Mouse (Mus musculus): ENCODE measurements at regions not wholly inside any gene's neighbourhood (a gene's known extent, or its start where the extent isn't known, plus 50 kb on each side); places are given as distances from the start of the nearest gene placed in this dataset.

GRCm38 (mm10) chr7:37337616-37338015 is 435.8 kb downstream of the Zfp536 start:
- no peak for DNase-seq (ENCODE audit: low read depth)

DNA sequence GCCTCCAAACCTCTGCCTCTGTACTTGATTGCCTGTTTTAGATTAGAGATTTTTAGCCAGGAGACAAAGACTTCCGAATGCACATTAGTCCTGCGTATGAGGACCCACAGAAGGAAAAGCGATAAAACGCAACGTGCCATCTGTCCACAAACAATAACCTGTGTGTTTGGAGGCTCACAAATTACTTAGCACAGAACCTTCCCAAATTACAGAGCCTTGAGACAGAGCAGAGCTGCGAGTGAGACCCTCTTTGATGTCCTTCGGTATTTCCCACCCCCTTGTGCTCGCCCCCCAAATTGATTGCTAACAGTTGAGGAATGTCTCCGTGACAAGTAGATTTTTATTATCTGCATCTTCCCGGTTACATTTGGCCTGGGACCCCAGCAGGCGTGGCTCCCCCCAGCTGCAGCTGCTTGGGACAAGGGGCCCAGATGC is 435.4 kb downstream of the Zfp536 start:
- no peak for DNase-seq (ENCODE audit: low read depth)

DNA sequence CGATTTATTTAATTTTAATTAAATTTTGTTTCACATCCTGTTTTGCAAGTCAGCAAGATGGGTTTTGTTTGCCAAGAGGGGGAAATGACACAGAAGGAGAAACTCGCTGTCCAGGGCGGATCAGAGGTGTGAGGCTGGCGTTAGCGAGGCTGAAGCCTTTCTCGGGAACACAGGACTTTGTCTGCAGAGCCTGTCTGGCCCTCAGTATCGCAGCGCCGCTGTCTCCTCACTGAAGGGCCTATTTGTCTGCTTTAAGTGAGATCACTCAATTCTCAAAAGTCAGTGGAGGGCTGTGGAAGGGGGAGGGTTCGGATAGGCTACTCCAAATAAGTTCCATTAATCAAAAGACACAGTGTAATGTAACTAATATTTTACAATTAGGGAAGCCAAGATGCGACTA is 430.8 kb downstream of the Zfp536 start:
- DNase-seq (ENCODE audit: low read depth) = no peak

- DNase-seq (ENCODE audit: low read depth) = no peak
Observed at GRCm38 (mm10) chr7:37343021-37343593, 430.3 kb downstream of the Zfp536 start.

GRCm38 (mm10) chr7:37343691-37344233 is 429.7 kb downstream of the Zfp536 start:
- no peak for DNase-seq (ENCODE audit: low read depth)

GRCm38 (mm10) chr7:37346041-37346440 is 427.4 kb downstream of the Zfp536 start:
- DNase-seq (ENCODE audit: low read depth) = peak; percentile 41

DNA sequence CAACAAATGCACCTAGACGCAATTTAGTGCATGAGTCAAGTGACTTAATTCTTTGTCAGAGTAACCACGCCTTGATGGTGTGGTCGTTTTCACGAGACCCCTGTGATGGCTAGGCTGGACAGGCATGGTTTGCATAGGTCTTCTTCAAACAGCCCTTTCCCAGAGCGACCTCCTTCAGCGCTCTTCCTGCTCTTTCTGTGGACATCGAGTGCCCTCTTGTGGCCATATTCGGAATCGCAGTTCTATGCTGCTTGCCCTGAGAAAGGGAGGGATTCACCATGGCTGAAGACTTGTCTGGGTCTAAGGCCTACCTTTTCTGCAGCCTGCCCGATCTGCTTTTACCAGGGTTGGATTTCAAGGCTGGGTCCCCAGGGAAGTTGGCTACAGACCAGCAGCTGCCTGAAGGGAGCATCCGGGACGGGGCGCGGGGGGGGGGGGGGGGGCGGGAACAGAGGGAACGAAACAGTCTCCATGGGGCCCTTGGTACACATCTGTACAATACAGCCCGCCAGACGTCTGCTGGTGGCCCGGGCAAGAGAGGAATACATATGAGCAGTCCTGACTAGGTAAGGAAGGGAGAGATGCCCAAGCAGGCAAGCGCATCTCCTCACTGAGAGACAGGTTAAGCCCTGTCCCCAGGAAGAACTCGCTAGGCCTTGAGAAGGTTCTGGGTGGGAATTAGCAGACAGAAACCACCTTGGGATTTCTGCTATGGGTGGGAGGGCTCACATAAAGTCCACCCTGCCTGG is 415.6 kb downstream of the Zfp536 start:
- DNase-seq (ENCODE audit: low read depth) = peak; percentile 77

DNA sequence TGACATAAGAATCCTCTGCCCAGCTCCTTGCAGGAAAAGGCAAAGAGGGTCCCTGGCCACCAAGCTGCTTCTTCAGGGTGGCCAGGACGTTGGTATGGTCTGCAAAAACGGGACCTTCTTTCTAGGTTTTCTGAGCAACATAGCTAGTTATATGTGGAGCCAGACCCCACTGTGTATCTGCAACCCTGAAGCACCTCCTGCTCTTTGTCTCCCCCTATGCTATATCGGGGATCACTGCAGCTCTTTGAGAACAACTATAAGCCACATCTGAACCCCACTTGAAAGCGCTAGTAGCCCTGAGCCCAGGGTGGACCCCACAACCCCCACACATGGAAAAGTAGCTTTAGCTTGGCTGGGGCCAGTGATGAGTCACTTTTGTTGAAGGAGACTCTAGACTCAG is 414.9 kb downstream of the Zfp536 start:
- no peak for DNase-seq (ENCODE audit: low read depth)

DNA sequence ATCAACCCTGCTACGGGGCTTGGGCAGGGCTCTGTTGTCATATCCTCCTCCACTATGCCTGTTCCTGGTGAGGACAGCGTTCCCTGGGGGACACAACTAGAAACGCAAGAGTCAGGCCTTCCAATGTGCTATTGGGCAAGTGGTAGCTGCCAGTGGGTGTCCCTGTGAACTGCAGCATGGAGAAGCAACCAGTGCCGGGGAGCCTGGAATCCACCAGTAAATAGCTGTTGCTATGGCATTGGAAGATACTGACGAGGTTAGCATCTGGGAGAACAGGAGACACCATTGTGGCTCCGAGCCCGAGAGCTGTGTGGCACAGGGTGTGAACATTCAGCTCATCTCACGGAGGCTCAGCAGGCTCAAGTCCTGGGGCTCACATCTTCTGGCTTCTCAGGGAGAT is 414.0 kb downstream of the Zfp536 start:
- no peak for DNase-seq (ENCODE audit: low read depth)

DNA sequence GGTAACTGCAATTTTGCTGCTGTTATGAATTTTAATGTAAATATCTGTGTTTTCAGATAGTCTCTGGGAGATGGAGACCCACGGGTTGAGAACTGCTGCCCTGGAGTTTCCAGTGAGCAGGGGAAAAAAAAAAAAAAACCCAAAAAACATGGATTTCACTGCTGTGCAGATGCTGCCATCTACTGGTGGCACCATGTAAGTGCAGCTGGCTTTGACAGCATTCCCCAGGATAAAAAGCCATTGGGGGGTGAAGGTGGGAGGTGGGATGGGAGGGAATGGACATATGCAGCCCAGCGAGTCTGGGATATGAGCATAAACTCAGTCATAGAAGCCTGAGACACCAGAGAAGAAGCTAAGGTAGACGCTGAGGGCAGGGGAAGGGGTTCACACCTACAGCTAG is 413.3 kb downstream of the Zfp536 start:
- no peak for DNase-seq (ENCODE audit: low read depth)

DNA sequence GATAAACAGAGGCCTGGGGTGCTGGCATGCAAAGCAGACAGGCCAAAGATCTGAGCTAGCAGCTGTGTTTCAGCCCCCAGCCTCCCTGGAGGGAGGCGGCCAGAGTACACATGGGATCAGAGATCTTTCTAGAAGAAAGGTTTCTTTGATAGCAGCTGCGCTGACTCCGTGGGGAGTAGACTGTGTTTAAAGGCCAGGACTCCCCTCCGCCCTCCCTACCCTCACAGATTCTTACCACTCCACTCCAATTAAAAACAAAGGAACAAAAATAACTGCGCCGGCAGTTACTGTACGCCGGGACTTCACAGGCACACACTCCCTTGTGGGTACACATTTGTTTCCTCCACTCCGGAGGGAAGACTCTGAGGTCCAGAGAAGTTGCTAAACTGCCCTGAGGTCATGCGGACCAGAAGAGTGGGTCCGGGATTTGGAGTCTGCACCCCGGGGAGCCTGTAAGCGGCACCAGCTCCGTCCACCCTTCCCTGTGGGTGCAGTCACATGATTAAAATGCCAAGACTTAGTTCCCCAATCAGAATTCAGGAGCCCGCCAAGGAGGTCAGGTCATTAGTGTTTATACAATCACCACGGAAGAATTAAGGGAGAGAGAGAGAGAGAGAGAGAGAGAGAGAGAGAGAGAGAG is 411.5 kb downstream of the Zfp536 start:
- DNase-seq (ENCODE audit: low read depth) = no peak

DNA sequence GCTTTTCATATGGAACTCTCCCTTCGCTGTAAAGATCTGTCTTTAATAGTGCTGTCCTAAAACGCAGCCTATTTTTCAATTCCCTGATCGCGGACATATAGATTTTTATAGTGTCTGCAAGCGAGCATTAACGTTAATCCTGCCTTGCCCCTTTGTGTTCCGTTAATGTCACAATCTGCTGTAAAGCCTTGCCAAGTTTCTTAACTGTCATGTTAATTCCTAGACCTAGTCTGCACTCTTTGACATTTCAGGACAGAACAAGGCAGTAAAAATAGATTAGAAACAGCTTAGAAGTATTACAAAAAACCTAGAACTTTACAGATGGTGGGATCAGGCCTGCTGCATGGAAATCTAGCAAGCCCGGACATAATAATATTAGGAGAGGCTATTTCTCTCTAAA is 410.6 kb downstream of the Zfp536 start:
- DNase-seq (ENCODE audit: low read depth) = no peak

- DNase-seq (ENCODE audit: low read depth) = no peak
Observed at GRCm38 (mm10) chr7:37363629-37364175, 409.7 kb downstream of the Zfp536 start.

DNA sequence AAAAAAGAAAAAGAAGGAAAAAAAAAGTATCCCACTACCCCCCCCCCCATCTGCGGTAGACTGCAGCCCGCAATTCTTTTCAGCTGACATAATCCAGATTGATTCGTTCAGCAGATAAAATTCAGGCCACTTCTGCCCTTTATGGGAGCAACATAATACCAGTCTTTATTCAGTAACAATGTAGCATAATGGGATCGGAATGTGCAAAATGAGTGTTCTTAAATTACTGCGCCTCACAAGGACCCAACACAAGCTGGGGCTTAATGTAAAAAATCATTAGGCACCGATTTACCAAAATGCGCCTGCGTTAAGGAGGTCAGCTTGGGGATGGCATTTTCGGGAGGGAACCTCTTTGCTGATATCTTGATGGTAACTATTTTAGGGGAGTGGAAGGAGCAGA is 409.2 kb downstream of the Zfp536 start:
- no peak for DNase-seq (ENCODE audit: low read depth)

DNA sequence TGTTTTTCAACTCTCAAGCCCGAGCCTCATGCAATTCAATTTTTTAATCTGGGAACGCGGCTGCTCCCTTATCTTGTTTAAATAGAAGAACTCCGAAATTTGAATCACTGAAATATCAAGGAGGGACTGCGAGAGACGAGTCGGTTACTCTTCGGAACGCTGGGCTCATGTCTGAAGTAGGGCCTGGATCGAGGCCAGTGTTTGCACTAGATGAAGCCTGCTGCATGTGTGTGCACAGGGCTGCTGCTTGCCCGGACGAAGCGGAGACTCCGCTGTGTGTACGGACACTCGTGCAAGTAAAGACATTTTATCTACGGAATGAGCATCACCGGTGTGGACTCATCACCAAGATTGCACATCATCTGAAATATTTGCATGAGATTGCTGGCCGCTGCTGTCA is 407.4 kb downstream of the Zfp536 start:
- no peak for DNase-seq (ENCODE audit: low read depth)

DNA sequence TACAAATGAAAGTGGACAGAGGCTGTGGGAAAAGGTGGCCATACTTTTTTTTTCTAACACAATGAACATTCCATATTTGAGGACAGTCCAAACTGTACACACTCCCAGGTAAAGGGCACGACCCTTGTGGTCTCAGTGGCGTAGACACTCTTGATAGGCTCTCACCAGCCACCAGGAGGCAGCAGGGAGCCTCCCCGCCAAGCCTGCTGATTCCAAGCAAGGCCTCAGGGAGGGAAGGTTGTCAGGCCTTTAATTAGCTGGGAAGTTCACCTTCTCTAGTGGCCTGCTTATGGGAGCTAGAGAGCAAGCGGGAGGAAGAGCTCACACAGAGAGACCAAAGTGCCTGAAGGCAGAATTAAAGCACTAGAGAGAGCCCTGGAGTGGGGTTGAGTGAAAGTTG is 403.7 kb downstream of the Zfp536 start:
- DNase-seq (ENCODE audit: low read depth) = no peak

- peak; percentile 31 for DNase-seq (ENCODE audit: low read depth)
Observed at GRCm38 (mm10) chr7:37373864-37374263, 399.6 kb downstream of the Zfp536 start.

- no peak for DNase-seq (ENCODE audit: low read depth)
Observed at GRCm38 (mm10) chr7:37375044-37375443, 398.4 kb downstream of the Zfp536 start.

DNA sequence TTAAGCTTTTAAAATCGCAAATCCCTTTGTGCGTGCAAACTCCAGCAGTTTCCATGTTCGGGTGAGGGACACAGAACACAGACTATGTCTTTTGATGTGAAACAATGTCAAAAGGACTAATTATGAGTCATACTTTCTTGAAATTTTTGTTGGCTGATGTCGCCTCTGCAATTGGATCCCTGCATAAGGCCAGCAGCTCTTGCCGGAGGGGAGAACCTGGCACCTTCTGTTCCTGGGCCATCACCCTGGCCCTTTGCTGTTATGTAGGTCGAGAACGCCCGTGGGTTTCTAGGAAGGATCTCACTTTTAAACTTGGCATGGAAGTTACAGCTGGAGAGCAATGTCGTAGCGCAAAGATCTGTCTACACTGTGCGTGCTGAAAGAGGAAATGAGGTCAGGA is 397.9 kb downstream of the Zfp536 start:
- DNase-seq (ENCODE audit: low read depth) = no peak

GRCm38 (mm10) chr7:37376207-37376606 is 397.2 kb downstream of the Zfp536 start:
- no peak for DNase-seq (ENCODE audit: low read depth)

- DNase-seq (ENCODE audit: low read depth) = no peak
Observed at GRCm38 (mm10) chr7:37377889-37378521, 395.4 kb downstream of the Zfp536 start.

DNA sequence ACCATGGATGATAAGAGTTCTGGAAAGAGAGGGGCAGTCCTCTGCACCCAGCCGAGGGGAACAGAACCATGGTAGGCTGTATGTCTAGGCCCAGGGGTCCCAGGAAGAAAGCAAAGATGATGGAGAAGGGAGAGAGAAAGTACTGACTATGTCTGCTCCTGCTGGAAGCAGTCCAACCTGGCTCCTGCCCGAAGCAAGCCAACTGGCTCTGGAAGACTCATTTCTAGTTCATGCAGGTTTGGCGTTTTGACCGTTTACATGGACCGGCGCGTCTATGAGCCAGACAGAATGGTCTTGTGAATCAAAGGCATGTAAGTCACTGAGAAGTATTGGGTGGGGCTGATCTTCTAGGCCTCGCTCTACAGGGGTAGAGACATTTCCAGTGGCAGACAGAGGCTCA is 385.6 kb downstream of the Zfp536 start:
- DNase-seq (ENCODE audit: low read depth) = no peak

Data from c-Kit-positive CD71-negative TER-119-negative erythroid progenitor cells, embryonic 14.5 days (primary cell).